Mouse (Mus musculus): Measurements from ENCODE around the gene Evx1. TPM values are rescaled to one million over a fixed set of nuclear protein-coding genes. Genes with fewer than 3 reads are reported as not detected.

The Evx1 gene
- total and polyA plus RNA-seq, 3 experiments: 0.14 TPM; not detected in 2

GRCm38 (mm10) chr6:52321826-52322315, 8.6 kb downstream of the Evx1 start:
- DNase-seq: no peak

- no peak for DNase-seq
Measured at GRCm38 (mm10) chr6:52322721-52323215, 9.5 kb downstream of the Evx1 start.

GRCm38 (mm10) chr6:52323292-52323691, 10.0 kb downstream of the Evx1 start:
- no peak for DNase-seq

GRCm38 (mm10) chr6:52324061-52324460, 10.8 kb downstream of the Evx1 start:
- DNase-seq: no peak

- peak; percentile 24 for DNase-seq
Measured at GRCm38 (mm10) chr6:52346816-52347215, 33.5 kb downstream of the Evx1 start.

GRCm38 (mm10) chr6:52366021-52366420, 52.7 kb downstream of the Evx1 start:
- DNase-seq: no peak

- DNase-seq: no peak
Measured at GRCm38 (mm10) chr6:52366533-52366932, 53.2 kb downstream of the Evx1 start.

- DNase-seq: no peak
Measured at GRCm38 (mm10) chr6:52367067-52367466, 53.8 kb downstream of the Evx1 start.

Other genes with a start within 250 kb of the Evx1 start
- under 1 TPM; 0.52 to 0.86 TPM for gene Hoxa1, start 155.2 kb upstream of the Evx1 start, total RNA-seq (2021)
- 0.47 and 0.68 TPM in 2 replicates for gene Hoxa1, start 155.2 kb upstream of the Evx1 start, polyA plus RNA-seq (2012; rRNA removed)
- gene Hoxa2, start 148.7 kb upstream of the Evx1 start, total RNA-seq (2021): 1 to 10 TPM; 1.5 to 2.6 TPM
- gene Hoxa2, start 148.7 kb upstream of the Evx1 start, polyA plus RNA-seq (2012; rRNA removed): 1.1 and 1.7 TPM in 2 replicates
- gene 5730596B20Rik, start 136.0 kb upstream of the Evx1 start, total RNA-seq (2021): under 1 TPM; 0.35 to 0.41 TPM
- 0.02 and 0.04 TPM in 2 replicates for gene 5730596B20Rik, start 136.0 kb upstream of the Evx1 start, polyA plus RNA-seq (2012; rRNA removed)
- gene Hoxa4, start 121.7 kb upstream of the Evx1 start, total RNA-seq (2021): 1 to 10 TPM; 2.2 to 6.3 TPM
- gene Hoxa4, start 121.7 kb upstream of the Evx1 start, polyA plus RNA-seq (2012; rRNA removed): 0.99 and 4.0 TPM in 2 replicates
- 10 to 100 TPM; 13.6 to 22.8 TPM for gene Hoxa5, start 108.9 kb upstream of the Evx1 start, total RNA-seq (2021)
- 12.9 and 16.3 TPM in 2 replicates for gene Hoxa5, start 108.9 kb upstream of the Evx1 start, polyA plus RNA-seq (2012; rRNA removed)
- gene Hoxa6, start 104.8 kb upstream of the Evx1 start, total RNA-seq (2021): 1 to 10 TPM; 1.9 to 4.5 TPM
- 3.6 and 3.8 TPM in 2 replicates for gene Hoxa6, start 104.8 kb upstream of the Evx1 start, polyA plus RNA-seq (2012; rRNA removed)
- 1 to 10 TPM; 2.7 to 5.4 TPM for gene Hoxa3, start 100.2 kb upstream of the Evx1 start, total RNA-seq (2021)
- gene Hoxa3, start 100.2 kb upstream of the Evx1 start, polyA plus RNA-seq (2012; rRNA removed): 6.8 and 8.1 TPM in 2 replicates
- 1 to 10 TPM in 1 of 2 experiments, not detected in 1; 1.0 TPM for gene Gm28308, start 100.2 kb upstream of the Evx1 start, total RNA-seq (2021)
- 1.9 and 2.5 TPM in 2 replicates for gene Gm28308, start 100.2 kb upstream of the Evx1 start, polyA plus RNA-seq (2012; rRNA removed)
- 10 to 100 TPM; 15.3 to 30.3 TPM for gene Hoxa7, start 91.6 kb upstream of the Evx1 start, total RNA-seq (2021)
- 21.3 and 26.8 TPM in 2 replicates for gene Hoxa7, start 91.6 kb upstream of the Evx1 start, polyA plus RNA-seq (2012; rRNA removed)
- 1 to 10 TPM in 1 of 2 experiments, under 1 TPM in 1; 0.75 to 1.6 TPM for gene Hoxa9, start 82.4 kb upstream of the Evx1 start, total RNA-seq (2021)
- 1.7 and 3.8 TPM in 2 replicates for gene Hoxa9, start 82.4 kb upstream of the Evx1 start, polyA plus RNA-seq (2012; rRNA removed)
- not detected for gene Hoxa10, start 72.6 kb upstream of the Evx1 start, total RNA-seq (2021)
- gene Hoxa10, start 72.6 kb upstream of the Evx1 start, polyA plus RNA-seq (2012; rRNA removed): 0.22 TPM in 1 of 2 replicates, not detected in the other
- not detected for gene Hoxa11, start 67.7 kb upstream of the Evx1 start, total RNA-seq (2021)
- gene Hoxa11, start 67.7 kb upstream of the Evx1 start, polyA plus RNA-seq (2012; rRNA removed): not detected in 2 replicates
- gene Hoxa13, start 52.6 kb upstream of the Evx1 start, total RNA-seq (2021): not detected
- not detected in 2 replicates for gene Hoxa13, start 52.6 kb upstream of the Evx1 start, polyA plus RNA-seq (2012; rRNA removed)

All from adrenal gland, adult 2 months (tissue).